Mouse (Mus musculus) heart, postnatal 36 days (tissue): ENCODE measurements around the gene Kitl. TPM values are rescaled to one million over a fixed set of nuclear protein-coding genes. Genes with fewer than 3 reads are reported as not detected.

Experiments used
- DNase-seq, 2 experiments: peaks; one replicate each; pipeline ENCODE4 v3.0.0; 2021 to 2022
- intact Hi-C: fragments of 180-260 bp; cut with DNase I; formaldehyde crosslinking; loops from one replicate; pipeline ENCODE4 v1.15.1; 2025
- total RNA-seq, 2 experiments: library from RNA; stranded (reverse); gene quantifications; 2 replicates each; pipeline ENCODE4 v1.2.3; 2021

The Kitl gene
- total RNA-seq = 10 to 100 TPM; 60.9 to 70.1 TPM

GRCm38 (mm10) chr10:100015370-100016325, at the start of gene Kitl:
Gene Kitl (plus strand): TSS chr10:100015630.
- peak; percentile 85 to 88 for DNase-seq
- intact Hi-C loops = loop anchor here (2.0 to 10.0 kb wide), 8 partner anchors 47 to 373 kb away; no protein-coding TSS in a partner anchor

- DNase-seq = no peak
- intact Hi-C loops = no loop called here
Observed at GRCm38 (mm10) chr10:99972866-99973265, 42.6 kb upstream of the Kitl start.

GRCm38 (mm10) chr10:99980096-99980495, 35.3 kb upstream of the Kitl start:
- no peak for DNase-seq
- intact Hi-C loops = no loop called here

GRCm38 (mm10) chr10:99980916-99981315, 34.5 kb upstream of the Kitl start:
- no peak for DNase-seq
- intact Hi-C loops = no loop called here

GRCm38 (mm10) chr10:99981887-99982286, 33.5 kb upstream of the Kitl start:
- intact Hi-C loops = no loop called here
- no peak for DNase-seq

- intact Hi-C loops = no loop called here
- DNase-seq = no peak
Observed at GRCm38 (mm10) chr10:99986745-99987144, 28.7 kb upstream of the Kitl start.

GRCm38 (mm10) chr10:99989758-99990157, 25.7 kb upstream of the Kitl start:
- DNase-seq = peak in 1 of 2 experiments; percentile 10
- intact Hi-C loops = no loop called here

- intact Hi-C loops = no loop called here
Observed at GRCm38 (mm10) chr10:99992121-99992520, 23.3 kb upstream of the Kitl start.

GRCm38 (mm10) chr10:100001452-100001851, 14.0 kb upstream of the Kitl start:
- intact Hi-C loops = no loop called here

More at GRCm38 (mm10) chr10:99992121-99992520, 23.3 kb upstream of the Kitl start:
- no peak for DNase-seq

GRCm38 (mm10) chr10:100003797-100004196, 11.6 kb upstream of the Kitl start:
- intact Hi-C loops = no loop called here
- no peak for DNase-seq

More at GRCm38 (mm10) chr10:100001452-100001851, 14.0 kb upstream of the Kitl start:
- DNase-seq = no peak

- no peak for DNase-seq
- intact Hi-C loops = loop anchor here (10.0 kb wide), 1 partner anchor 265 kb away; no protein-coding TSS in a partner anchor
Observed at GRCm38 (mm10) chr10:100009681-100010080, 5.7 kb upstream of the Kitl start.

- intact Hi-C loops = loop anchor here (10.0 kb wide), 1 partner anchor 265 kb away; no protein-coding TSS in a partner anchor
Observed at GRCm38 (mm10) chr10:100010291-100010690, 5.1 kb upstream of the Kitl start.

GRCm38 (mm10) chr10:100014096-100014495, 1.3 kb upstream of the Kitl start:
- intact Hi-C loops = loop anchor here (2.0 to 10.0 kb wide), 2 partner anchors 269 to 371 kb away; no protein-coding TSS in a partner anchor
- no peak for DNase-seq

More at GRCm38 (mm10) chr10:100010291-100010690, 5.1 kb upstream of the Kitl start:
- DNase-seq = no peak

- DNase-seq = peak; percentile 67 to 77
- intact Hi-C loops = loop anchor here (2.0 to 10.0 kb wide), 7 partner anchors 46 to 329 kb away; no protein-coding TSS in a partner anchor
Observed at GRCm38 (mm10) chr10:100016326-100016709, 888 bp downstream of the Kitl start.

- peak in 1 of 2 experiments; percentile 28 for DNase-seq
Observed at GRCm38 (mm10) chr10:100016941-100017770, 1.7 kb downstream of the Kitl start.

GRCm38 (mm10) chr10:100017771-100018070, 2.3 kb downstream of the Kitl start:
- intact Hi-C loops = loop anchor here (2.0 to 10.0 kb wide), 7 partner anchors 45 to 330 kb away; no protein-coding TSS in a partner anchor
- DNase-seq = no peak

More at GRCm38 (mm10) chr10:100016941-100017770, 1.7 kb downstream of the Kitl start:
- intact Hi-C loops = loop anchor here (2.0 to 10.0 kb wide), 7 partner anchors 45 to 330 kb away; no protein-coding TSS in a partner anchor

GRCm38 (mm10) chr10:100018493-100018892, 3.1 kb downstream of the Kitl start:
- intact Hi-C loops = loop anchor here (5.0 to 10.0 kb wide), 5 partner anchors 44 to 331 kb away; no protein-coding TSS in a partner anchor
- DNase-seq = no peak

GRCm38 (mm10) chr10:100019246-100020195, 4.1 kb downstream of the Kitl start:
- DNase-seq = no peak
- intact Hi-C loops = loop anchor here (5.0 to 10.0 kb wide), 5 partner anchors 43 to 332 kb away; no protein-coding TSS in a partner anchor
